Mouse (Mus musculus): ENCODE measurements around the gene Lin7b. TPM values are rescaled to one million over a fixed set of nuclear protein-coding genes. Genes with fewer than 3 reads are reported as not detected.

The Lin7b gene
- polyA plus RNA-seq, 1 experiment: not detected

DNA sequence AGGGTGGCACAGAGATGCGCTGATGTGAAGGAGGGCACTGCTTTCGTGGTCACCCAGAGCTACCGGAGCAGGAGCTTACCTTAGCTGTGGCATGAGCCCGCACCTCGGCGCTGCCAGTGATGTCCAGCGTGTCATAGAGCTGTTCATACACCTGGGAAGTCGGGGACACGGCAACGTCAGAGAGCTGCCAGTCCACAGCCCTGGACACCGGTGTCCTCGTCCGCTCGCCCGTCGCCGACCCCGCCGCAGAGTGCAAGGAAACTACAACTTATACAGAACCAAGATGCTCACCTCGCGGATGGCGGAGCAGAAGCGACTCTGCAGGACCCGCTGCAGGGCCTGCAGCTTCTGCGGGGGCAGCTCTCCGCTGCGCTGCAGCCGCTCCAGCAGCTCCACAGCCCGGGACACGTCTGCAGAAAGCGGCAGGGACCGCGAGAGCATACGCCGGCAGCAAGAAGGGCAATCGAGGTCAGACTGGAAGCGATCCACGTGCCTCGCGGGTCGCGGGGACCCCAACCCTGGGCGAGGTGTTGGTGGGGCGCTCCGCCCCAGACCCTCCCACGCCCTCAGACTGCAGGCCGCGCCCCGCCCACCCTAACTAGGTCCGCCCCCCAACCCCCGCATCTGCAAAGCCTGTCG, 428 bp downstream of the Lin7b start:
- H3K4me1 ChIP-seq (ENCODE audit: control insufficient read depth): peaks cover 52% of the 10 kb centered on the region
- H3K4me3 ChIP-seq (replicated peaks): peak overlapping the region; percentile 52
- TF ChIP-seq TAL1 (IDR thresholded peaks at IDR 0.05; ENCODE audit: low read length) (no peak), GATA1 (IDR thresholded peaks at IDR 0.05; ENCODE audit: low read length) (no peak)
- H3K27me3 ChIP-seq (ENCODE audit: control insufficient read depth): peaks cover 58% of the 10 kb centered on the region
- H3K36me3 ChIP-seq (ENCODE audit: control insufficient read depth): peaks cover 34% of the 10 kb centered on the region
- H3K9me3 ChIP-seq (ENCODE audit: control insufficient read depth, low read length): peaks cover 3% of the 10 kb centered on the region; the same call in 1 of the 2 replicates

- peaks cover 27% of the 10 kb centered on the region for H3K36me3 ChIP-seq (ENCODE audit: control insufficient read depth)
- peaks cover 65% of the 10 kb centered on the region for H3K27me3 ChIP-seq (ENCODE audit: control insufficient read depth)
- H3K4me3 ChIP-seq (replicated peaks): no peak overlapping the region
- no peak for TF ChIP-seq TAL1 (IDR thresholded peaks at IDR 0.05; ENCODE audit: low read length)
- no peak for TF ChIP-seq GATA1 (IDR thresholded peaks at IDR 0.05; ENCODE audit: low read length)
- peaks cover 52% of the 10 kb centered on the region for H3K4me1 ChIP-seq (ENCODE audit: control insufficient read depth)
- peaks cover 3% of the 10 kb centered on the region; the same call in 1 of the 2 replicates for H3K9me3 ChIP-seq (ENCODE audit: control insufficient read depth, low read length)
These were observed 1.2 kb downstream of the Lin7b start for GRCm38 (mm10) chr7:45369022-45369745.

DNA sequence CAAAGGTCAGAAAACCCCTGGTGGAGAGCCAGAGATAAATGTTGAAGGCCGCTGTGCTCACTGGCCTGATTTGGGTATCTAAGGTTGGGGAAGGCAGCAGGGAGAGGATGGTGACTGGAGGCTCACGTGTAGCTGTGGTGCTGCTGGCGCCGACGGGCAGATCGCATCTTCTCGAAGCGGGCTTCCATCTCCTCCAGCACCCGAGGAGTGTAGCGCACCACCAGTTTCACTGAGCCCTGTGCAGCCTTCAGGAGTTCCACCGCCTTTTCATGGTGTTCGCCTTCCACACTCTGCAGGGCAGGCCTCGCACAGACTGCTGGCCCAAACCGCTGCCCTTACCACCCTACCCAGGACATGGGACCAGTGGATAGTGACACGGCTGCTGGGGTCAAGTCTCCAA, 2.2 kb downstream of the Lin7b start:
- peaks cover 75% of the 10 kb centered on the region for H3K27me3 ChIP-seq (ENCODE audit: control insufficient read depth)
- peaks cover 3% of the 10 kb centered on the region; the same call in 1 of the 2 replicates for H3K9me3 ChIP-seq (ENCODE audit: control insufficient read depth, low read length)
- TF ChIP-seq GATA1 (IDR thresholded peaks at IDR 0.05; ENCODE audit: low read length) (no peak), TAL1 (IDR thresholded peaks at IDR 0.05; ENCODE audit: low read length) (no peak)
- H3K4me3 ChIP-seq (replicated peaks): peak overlapping the region; percentile 68
- peaks cover 52% of the 10 kb centered on the region for H3K4me1 ChIP-seq (ENCODE audit: control insufficient read depth)
- peaks cover 17% of the 10 kb centered on the region for H3K36me3 ChIP-seq (ENCODE audit: control insufficient read depth)

- TF ChIP-seq GATA1 (IDR thresholded peaks at IDR 0.05; ENCODE audit: low read length) (no peak), TAL1 (IDR thresholded peaks at IDR 0.05; ENCODE audit: low read length) (no peak)
- peak overlapping the region; percentile 68 for H3K4me3 ChIP-seq (replicated peaks)
- H3K27me3 ChIP-seq (ENCODE audit: control insufficient read depth): peaks cover 85% of the 10 kb centered on the region
- peaks cover 6% of the 10 kb centered on the region; the same call in 1 of the 2 replicates for H3K9me3 ChIP-seq (ENCODE audit: control insufficient read depth, low read length)
- H3K36me3 ChIP-seq (ENCODE audit: control insufficient read depth): peaks cover 8% of the 10 kb centered on the region
- peaks cover 57% of the 10 kb centered on the region for H3K4me1 ChIP-seq (ENCODE audit: control insufficient read depth)
These were observed 3.1 kb downstream of the Lin7b start for GRCm38 (mm10) chr7:45367020-45367880.

DNA sequence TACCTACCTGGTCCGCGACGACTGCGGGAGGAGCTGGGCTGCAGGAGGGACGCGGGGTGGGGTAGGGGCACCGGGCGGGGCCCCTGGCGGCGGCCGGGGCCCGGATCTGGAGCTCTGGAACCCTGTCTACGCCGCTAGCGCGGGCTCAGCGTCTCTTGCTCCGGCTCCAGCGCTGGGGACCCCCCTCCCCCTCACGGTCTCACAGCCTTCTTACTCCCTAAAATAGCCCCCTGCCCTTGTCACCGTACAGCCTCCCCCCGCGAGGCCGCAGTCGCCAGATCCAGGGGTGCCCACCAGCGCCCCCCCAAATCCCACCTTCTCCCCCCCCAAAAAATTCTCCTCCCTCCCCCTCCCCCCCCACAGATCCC, 3.7 kb downstream of the Lin7b start, which contains the start of gene Ppfia3:
Ppfia3 (minus strand) TSS at position 368 of the 368 bp plus-strand sequence.
- Histone ChIP-seq H3K27me3 (ENCODE audit: control insufficient read depth) (peaks cover 91% of the 10 kb centered on the region), H3K4me3 (replicated peaks) (peak within 1 kb of the TSS; percentile 68), H3K4me1 (ENCODE audit: control insufficient read depth) (peaks cover 60% of the 10 kb centered on the region), H3K9me3 (ENCODE audit: control insufficient read depth, low read length) (peaks cover 7% of the 10 kb centered on the region), H3K36me3 (ENCODE audit: control insufficient read depth) (peaks cover 3% of the 10 kb centered on the region)
- TF ChIP-seq GATA1 (IDR thresholded peaks at IDR 0.05; ENCODE audit: low read length) (no peak), TAL1 (IDR thresholded peaks at IDR 0.05; ENCODE audit: low read length) (no peak)

GRCm38 (mm10) chr7:45365742-45366651, 4.4 kb downstream of the Lin7b start:
- Histone ChIP-seq H3K4me3 (replicated peaks) (peak overlapping the region; percentile 68), H3K27me3 (ENCODE audit: control insufficient read depth) (peaks cover 97% of the 10 kb centered on the region), H3K36me3 (ENCODE audit: control insufficient read depth) (no peaks in the 10 kb centered on the region), H3K9me3 (ENCODE audit: control insufficient read depth, low read length) (peaks cover 14% of the 10 kb centered on the region), H3K4me1 (ENCODE audit: control insufficient read depth) (peaks cover 64% of the 10 kb centered on the region)
- no peak for TF ChIP-seq GATA1 (IDR thresholded peaks at IDR 0.05; ENCODE audit: low read length)
- no peak for TF ChIP-seq TAL1 (IDR thresholded peaks at IDR 0.05; ENCODE audit: low read length)

GRCm38 (mm10) chr7:45363983-45364382, 6.4 kb downstream of the Lin7b start:
- Histone ChIP-seq H3K27me3 (ENCODE audit: control insufficient read depth) (peaks cover 97% of the 10 kb centered on the region), H3K4me1 (ENCODE audit: control insufficient read depth) (peaks cover 49% of the 10 kb centered on the region), H3K36me3 (ENCODE audit: control insufficient read depth) (no peaks in the 10 kb centered on the region), H3K4me3 (replicated peaks) (no peak overlapping the region), H3K9me3 (ENCODE audit: control insufficient read depth, low read length) (peaks cover 17% of the 10 kb centered on the region)
- TF ChIP-seq TAL1 (IDR thresholded peaks at IDR 0.05; ENCODE audit: low read length) (no peak), GATA1 (IDR thresholded peaks at IDR 0.05; ENCODE audit: low read length) (no peak)

- Histone ChIP-seq H3K4me3 (replicated peaks) (no peak overlapping the region), H3K36me3 (ENCODE audit: control insufficient read depth) (no peaks in the 10 kb centered on the region), H3K27me3 (ENCODE audit: control insufficient read depth) (peaks cover 88% of the 10 kb centered on the region), H3K9me3 (ENCODE audit: control insufficient read depth, low read length) (peaks cover 17% of the 10 kb centered on the region), H3K4me1 (ENCODE audit: control insufficient read depth) (peaks cover 38% of the 10 kb centered on the region)
- TF ChIP-seq GATA1 (IDR thresholded peaks at IDR 0.05; ENCODE audit: low read length) (no peak), TAL1 (IDR thresholded peaks at IDR 0.05; ENCODE audit: low read length) (no peak)
These were observed 7.6 kb downstream of the Lin7b start for GRCm38 (mm10) chr7:45362801-45363200.
